Mouse (Mus musculus) urinary bladder, postnatal 4 days (tissue): ENCODE results near the gene Mapk8ip2.
"Not testable (repeated sequence)": the region's sequence is repeated elsewhere in the genome, so short reads cannot be mapped to it uniquely, and the experiment has no call there.

Experiments
- DNase-seq, 2 experiments: peaks; one replicate each; pipeline ENCODE4 v3.0.0; 2021 to 2022; ENCODE audit warnings: low spot score in 2 of 2

The Mapk8ip2 gene

GRCm38 (mm10) chr15:89453865-89454478 is at the start of gene Mapk8ip2:
Mapk8ip2 (plus strand) TSS chr15:89453913.
- DNase-seq, result no peak

DNA sequence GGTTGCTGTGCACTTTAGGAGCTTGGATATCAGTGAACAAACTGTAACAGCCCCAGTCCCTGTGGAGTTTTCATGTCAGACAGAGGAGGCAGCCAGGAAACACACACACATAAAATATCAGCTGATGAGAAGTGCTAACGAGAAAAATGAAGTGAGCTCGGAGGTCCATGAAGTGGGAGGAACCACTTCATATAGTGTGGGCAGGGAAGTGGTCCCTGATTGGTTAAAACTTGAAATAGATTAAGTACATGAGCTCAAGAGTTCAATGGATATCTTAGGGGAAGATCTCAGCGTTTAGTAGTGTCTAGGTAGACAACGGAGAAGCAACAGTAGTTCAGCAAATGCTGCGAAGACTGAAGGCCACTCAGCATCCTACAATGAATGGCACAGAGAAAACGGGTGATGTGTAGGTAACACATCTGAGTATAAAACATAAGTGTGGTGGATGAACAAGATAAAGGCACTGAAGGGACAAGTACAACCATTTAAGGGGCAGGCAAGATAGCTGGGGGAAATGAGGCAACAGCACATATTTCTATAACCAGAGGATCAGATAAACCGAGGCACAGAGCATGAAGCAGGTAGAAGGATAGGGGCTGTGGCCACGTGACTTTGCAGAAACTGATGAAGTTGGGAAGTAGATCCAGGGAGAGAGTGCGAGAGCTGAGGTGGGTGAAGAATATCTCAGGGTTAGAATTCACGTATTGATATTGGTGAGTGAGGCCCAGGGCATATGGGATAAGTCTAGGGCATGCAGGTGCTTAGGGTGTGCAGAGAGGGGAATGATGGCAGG is 48.7 kb upstream of the Mapk8ip2 start:
- no peak for DNase-seq

DNA sequence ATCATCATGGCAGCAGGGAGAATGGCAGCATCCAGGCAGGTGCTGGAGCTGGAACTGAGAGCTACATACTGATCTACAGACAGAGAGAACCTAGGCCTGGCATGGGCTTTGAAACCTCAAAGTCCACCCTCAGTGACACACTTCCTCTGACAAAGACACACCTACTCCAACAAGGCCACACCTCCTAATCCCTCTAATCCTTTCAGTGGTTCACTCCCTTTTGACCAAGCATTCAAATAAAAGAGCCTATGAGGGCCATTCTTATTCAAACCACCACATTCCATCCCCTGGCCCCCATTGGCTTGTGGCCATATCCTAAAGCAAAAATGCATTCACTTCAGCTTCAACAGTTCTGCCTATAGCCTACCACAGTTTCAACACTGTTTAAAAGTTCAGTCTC is 47.0 kb upstream of the Mapk8ip2 start:
- no peak for DNase-seq

GRCm38 (mm10) chr15:89410118-89410517 is 43.6 kb upstream of the Mapk8ip2 start, which contains the start of gene Syce3:
Syce3 (minus strand) TSS chr15:89410503.
- no peak for DNase-seq

DNA sequence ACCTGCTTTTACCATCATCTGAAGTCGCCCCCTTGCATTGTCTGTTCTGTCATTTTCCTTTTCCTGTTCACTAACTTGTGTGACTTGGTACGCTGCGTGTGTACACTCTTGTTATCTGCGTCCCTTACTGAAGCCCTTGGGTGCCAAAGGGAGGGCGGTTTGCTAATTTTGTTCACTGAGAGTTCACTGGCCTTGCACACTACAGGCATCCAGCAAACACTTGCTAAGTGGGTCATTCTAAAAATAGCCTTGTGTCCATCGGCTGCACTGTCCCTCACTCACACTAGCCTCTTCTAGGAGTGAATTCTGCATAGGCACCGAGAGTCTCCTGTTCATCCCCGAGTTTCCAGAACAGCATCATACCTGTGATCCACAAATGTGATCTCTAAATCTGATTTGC is 38.4 kb upstream of the Mapk8ip2 start:
- no peak for DNase-seq

- no peak for DNase-seq
Observed at GRCm38 (mm10) chr15:89421938-89422337, 31.8 kb upstream of the Mapk8ip2 start.

GRCm38 (mm10) chr15:89424621-89425020 is 29.1 kb upstream of the Mapk8ip2 start:
- DNase-seq, result peak in 1 of 2 experiments; percentile 53

DNA sequence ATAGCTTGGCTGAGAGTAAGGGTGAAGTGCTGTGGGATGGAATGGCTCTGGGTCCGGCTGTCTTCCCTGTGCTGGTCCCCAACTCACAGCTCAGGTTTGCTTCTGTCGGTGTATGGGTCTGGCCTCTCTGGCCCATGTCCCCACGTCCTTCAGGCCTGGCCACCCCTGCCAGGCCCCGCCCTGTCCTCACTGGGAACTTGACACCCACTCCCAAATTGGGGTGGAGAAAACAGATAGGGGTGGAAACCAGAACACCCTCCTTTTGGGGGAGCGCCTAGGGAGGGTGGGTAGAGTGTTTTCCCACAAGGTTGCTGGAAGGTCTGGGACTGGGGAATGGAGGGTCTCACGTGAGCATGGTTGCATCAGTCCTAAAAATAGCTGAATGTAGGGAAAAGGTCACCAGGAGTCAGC is 28.0 kb upstream of the Mapk8ip2 start, which contains the start of gene Cpt1b:
TSS of gene Cpt1b (minus strand) at position 153 of the 411 bp plus-strand sequence.
- DNase-seq, result no peak

- no peak for DNase-seq
Observed at GRCm38 (mm10) chr15:89426716-89427115, 27.0 kb upstream of the Mapk8ip2 start.

GRCm38 (mm10) chr15:89428136-89428790 is 25.4 kb upstream of the Mapk8ip2 start:
- DNase-seq, result no peak

- DNase-seq, result no peak
Observed at GRCm38 (mm10) chr15:89428821-89429351, 24.8 kb upstream of the Mapk8ip2 start.

DNA sequence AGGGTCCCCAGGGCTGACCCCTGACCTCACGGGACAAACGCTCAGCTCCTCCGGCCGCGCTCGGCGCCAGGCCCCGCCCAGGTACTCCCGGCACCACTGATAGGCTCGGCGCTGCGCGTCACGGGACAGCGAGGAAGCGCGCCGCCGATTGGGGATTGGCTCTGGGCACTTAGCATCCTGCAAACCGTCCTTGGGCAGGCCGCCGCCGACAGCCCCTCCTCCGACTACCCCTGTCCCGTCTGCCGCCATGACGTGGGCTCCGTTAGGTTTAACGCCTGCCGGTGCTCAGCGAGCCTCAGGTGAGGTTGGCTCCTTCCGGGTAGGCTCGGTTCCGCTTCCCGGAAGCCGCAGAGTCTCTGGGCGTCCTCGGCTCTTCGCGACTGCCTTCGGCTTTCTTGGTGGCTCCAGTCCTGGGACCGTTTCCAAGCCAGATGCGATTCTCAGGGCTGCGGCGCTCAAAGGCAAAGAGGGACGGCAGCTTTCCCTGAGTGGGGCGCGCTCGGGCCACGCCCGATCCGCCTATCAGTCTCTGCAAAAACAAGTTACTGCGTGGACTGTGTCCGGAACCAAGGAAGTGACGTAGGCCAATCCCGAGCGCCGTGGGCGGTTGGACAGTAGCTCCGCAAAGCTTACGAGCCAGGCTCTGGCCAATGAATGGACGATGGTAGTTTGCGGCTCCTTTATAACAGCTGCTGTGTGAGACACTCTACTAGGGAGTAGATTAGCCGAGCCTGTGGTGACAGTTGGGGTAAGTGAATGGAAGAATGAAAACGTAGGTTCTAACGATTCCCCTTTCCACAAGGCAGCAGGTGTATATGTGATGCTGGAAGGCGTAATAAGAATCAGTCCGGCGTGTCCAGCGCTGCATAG is 24.1 kb upstream of the Mapk8ip2 start, which contains the start of the genes C730034F03Rik, Gm44502 and Chkb:
TSS of gene C730034F03Rik (plus strand) at position 238 of the 870 bp plus-strand sequence.
TSS of gene Gm44502 (minus strand) at position 345 of the 870 bp plus-strand sequence.
TSS of gene Chkb (minus strand) at position 557 of the 870 bp plus-strand sequence.
- peak; percentile 87 to 91 for DNase-seq

- no peak for DNase-seq
Observed at GRCm38 (mm10) chr15:89430341-89430740, 23.4 kb upstream of the Mapk8ip2 start.

- not testable (repeated sequence) for DNase-seq
Observed at GRCm38 (mm10) chr15:89430771-89431170, 22.9 kb upstream of the Mapk8ip2 start.

DNA sequence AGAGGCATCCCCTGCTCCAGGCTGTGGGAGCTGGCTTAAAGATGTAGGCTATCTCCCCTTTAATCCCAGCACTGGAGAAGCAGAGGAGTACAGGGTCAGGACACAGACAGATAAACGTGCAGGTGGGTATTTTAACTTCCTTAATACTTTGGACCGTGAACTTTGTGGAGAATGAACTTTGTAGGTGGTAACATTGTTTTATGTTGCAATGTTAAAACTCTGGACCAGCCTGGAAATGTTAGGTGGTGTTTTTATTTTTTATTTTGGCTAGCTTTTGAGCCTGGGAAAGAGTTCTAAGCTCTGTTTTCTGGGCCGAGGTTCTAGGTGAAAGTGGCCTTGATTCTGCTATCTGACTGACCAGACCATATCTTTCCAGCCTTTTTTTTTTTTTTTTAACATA is 22.4 kb upstream of the Mapk8ip2 start:
- no peak for DNase-seq

GRCm38 (mm10) chr15:89431806-89432205 is 21.9 kb upstream of the Mapk8ip2 start:
- DNase-seq, result no peak

DNA sequence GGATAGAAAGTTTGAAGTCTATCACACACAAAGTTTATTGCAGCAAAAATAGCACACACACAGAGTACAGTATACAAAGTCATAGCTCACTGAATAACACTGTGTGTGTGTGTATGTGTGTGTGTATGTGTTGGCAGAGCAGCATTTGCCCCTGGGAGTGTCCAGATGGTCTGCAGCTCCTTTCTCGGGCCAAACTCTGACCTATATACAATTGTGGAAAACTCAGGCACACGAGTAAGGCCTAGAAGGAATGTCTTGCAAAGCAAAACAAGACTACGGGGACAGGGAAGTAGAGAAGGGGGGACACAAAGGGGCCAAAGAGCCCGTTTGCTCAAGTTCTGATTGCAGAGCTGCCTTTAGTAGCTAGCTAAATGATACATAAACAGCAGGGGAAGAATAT is 20.8 kb upstream of the Mapk8ip2 start:
- DNase-seq, result no peak

- no peak for DNase-seq
Observed at GRCm38 (mm10) chr15:89434136-89434535, 19.6 kb upstream of the Mapk8ip2 start.

- no peak for DNase-seq
Observed at GRCm38 (mm10) chr15:89435878-89436277, 17.8 kb upstream of the Mapk8ip2 start.

- no peak for DNase-seq
Observed at GRCm38 (mm10) chr15:89442486-89443070, 11.1 kb upstream of the Mapk8ip2 start.
